Mouse (Mus musculus): ENCODE measurements at regions not wholly inside any gene's neighbourhood (a gene's known extent, or its start where the extent isn't known, plus 50 kb on each side); places are given as distances from the start of the nearest gene placed in this dataset.

DNA sequence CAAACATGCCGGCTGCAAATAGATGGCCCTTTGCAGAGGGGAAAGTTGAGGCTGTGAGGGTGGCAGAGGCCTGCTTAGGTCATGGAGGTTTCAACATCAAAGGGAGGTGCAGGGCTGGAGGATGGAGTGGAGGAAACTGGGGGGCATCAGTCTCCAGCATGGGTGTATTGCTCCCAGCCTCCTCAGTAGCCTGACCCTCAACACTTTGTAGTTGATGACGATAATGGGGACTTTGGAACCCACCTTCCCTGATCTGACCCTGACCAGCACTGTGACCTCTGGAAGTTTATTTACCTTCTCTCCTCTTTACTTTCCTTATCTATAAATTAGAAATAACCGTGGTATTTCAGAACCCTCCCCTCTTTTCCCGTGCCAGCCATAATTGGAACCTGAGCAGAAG is 56.2 kb downstream of the Gm26897 start:
- DNase-seq (ENCODE audit: low read depth, low spot score), result no peak

DNA sequence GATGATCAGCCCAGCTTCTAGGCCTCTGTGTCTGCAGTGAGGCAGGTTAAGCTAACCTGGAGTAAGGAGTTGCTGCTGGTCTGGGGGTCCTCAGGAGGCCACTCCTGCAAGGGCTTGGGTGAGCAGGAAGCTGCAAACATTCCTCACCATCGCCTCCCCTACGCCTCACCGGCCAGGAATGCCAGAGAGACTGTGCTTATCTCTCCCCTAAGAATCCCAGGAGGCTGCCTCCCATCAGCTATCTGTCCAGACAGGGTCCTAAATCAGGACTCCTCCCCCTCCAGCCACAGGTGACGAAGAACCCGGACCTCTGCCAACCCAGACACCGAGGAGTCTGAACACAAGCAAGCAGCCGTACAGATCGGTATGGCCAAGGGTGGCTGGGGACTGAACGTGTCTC is 56.8 kb downstream of the Gm26897 start:
- peak; percentile 74 for DNase-seq (ENCODE audit: low read depth, low spot score)

DNA sequence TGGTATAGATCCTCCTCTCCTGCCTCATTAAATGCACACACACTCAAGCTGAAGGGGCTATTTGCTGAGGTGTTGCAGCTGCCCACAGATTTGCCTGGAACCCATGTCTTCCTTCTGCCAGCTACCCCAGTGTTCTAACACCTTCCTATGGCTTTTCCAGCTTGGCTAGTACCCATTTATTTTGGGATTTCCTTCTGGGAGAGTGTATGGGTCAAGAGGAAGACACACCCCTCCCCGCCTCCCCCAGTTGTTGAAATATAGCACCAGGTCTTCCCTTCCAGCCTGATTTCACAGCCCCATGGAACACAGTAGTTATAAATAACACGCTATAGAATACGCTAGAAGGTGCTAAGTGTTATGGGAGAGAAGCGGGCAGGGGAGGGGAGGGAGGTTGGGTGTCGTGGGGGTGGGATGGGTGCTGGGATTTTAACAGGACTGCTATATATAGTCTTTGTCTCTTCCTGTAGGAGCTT is 57.4 kb downstream of the Gm26897 start:
- peak; percentile 29 for DNase-seq (ENCODE audit: low read depth, low spot score)

DNA sequence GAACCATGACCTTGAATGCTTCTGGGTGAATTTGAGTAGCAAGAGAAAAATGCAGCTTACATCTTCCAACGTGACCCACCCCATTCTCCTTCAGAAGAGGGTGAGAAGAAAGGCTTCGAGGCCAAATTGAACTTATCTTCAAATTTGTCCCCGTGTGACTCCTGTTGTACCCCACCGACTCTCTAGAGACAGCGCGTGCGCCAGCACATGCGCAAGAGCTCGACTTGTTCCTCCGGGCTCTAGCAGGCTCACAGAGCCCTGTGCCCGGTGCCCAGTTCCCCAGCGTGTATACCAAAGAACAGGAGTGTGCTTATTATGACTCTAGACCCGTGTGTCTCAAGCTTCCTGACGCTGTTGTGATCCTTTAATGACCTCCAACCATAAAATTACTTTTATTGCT is 59.0 kb downstream of the Gm26897 start:
- no peak for DNase-seq (ENCODE audit: low read depth, low spot score)

DNA sequence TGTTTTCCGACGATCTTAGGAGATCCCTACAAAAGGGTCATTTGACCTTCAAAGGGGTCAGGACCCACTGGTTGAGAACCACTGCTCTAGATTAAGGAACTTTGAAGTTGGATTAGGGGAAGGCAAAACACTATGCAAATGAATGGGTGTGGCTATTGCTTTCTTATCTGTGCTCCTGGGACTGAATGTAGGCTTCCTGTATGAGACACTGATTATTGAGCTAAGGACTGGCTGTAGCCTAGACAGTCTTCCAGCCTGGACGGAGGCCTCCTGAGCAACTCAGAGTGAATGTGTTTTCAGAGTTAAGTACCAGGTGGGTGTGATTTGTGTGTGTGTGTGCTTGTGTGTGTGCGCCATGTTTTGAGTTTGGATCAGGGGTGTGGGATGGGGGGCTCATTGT is 59.5 kb downstream of the Gm26897 start:
- DNase-seq (ENCODE audit: low read depth, low spot score), result no peak

DNA sequence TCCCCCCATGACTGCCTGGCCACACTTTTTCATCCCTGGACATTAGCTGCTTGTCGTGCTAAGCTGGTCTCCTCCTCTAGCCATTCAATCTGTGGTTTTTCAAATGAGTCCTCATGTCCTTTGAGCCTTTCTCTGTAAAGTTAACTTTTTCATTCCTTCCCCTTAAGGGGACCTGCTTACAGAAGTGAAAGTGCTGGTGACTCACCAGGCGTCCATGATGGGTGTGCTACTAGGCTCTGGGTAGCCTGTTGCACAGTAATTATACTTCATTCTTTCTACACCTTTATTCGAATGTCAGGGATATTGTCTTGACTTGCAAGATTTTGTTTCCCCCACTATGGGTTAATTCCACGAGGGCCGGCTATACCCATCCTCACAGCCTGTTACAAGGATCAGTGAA is 63.2 kb downstream of the Gm26897 start:
- DNase-seq (ENCODE audit: low read depth, low spot score), result peak; percentile 53

DNA sequence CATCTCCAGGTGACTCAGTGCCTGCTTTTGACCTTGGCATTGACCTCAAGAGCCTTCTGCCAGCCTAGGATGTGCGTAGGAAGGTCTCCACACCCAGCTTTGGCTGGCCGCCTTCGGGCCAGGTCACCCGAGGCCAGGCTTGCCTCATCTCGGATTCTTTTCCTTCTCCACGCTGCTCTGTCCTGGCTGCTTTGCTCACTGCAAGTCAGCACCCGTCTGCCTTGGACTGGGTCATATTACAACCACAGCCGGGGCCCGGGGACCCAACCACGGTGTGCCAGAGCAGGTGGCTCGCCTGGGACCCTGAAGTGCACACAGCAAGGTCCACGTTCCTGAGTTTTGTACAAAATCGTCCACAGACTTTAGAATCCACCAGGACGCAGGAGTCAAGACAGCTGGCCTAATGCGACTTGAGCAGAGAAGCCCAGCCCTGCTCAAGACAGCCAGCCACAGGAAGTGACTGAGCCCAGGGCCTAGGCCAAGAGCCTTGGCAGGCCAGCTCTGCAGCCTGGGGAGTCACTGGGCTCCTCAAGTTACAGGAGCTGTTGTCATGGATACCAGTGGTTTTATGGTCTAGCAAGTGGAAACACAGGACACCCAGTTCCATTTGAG is 66.1 kb downstream of the Gm26897 start:
- peak; percentile 98 for DNase-seq (ENCODE audit: low read depth, low spot score)

DNA sequence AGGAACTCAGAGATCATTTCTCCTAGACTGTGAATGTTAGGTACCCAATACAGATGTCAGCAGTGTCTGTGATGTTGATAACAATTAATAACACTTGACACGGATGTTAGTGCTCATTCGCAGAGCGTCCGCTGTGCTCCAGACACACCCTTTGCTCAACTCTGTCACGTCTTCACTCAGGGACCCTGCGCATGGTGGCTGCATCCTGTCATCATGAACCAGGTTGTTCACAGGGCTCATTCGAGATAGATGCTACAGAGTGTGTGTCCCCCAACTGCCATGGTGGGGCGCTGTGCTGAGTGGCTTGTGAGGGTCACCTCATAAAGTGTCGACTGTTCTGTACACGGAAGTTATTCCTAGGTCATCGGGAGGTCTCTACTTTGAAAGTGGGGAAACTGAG is 66.8 kb downstream of the Gm26897 start:
- no peak for DNase-seq (ENCODE audit: low read depth, low spot score)

DNA sequence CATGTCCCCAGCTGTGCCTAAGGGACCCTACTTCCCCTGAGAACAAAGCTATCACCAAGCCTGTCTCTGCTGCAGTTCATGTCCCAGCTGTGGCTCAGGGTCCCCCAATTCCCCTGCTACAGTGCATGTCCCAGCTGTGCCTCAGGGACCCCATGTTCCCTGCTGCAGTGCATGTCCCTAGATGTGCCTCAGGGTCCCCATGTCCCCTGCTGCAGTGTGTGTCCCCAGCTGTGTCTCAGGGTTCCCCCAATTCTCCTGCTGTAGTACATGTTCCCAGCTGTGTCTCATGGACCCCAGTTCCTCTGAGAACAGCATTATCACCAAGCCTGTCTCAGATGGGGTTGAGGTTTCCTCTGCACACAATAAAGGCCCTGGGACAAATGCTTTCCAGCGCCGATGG is 67.3 kb downstream of the Gm26897 start:
- no peak for DNase-seq (ENCODE audit: low read depth, low spot score)

DNA sequence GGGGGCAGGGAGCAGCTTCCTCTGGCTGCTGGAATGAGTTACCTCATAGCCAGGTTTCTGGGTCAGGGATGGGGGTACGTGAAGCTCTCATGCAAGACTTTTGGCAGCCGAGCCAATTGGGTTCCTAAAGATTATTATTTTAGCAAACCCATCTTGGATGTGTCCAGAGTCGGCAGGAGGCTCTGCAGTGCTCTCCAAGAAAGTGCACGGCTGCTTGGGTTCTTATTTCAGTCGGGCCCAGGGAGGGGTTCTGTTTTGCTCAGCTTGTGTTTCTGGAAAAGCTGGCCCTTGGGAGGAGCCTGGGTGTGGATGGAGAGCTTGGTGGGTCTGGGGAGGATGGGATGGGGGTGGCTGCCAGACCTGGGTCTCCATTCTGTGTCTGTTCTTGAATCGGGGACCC is 70.8 kb downstream of the Gm26897 start:
- DNase-seq (ENCODE audit: low read depth, low spot score), result peak; percentile 59

DNA sequence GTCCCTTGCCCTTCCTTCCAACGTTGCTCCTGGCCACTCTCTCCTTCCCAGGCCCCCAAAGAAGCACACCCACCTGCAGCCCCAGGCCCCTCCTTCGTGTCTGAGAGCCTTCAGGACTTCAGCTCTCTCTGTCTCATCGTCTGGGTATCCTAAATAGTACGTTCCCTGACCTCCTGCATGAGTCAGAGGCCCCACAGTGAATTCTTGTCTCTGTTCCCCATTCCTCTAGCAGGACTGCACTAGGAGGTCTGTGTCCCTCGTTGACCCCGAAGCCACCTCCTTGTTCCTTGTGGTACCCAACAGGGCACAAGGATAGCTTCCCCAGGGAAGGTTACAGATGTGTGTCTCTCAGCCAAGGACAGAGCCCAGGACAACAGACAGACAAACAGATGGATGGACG is 71.4 kb downstream of the Gm26897 start:
- peak; percentile 92 for DNase-seq (ENCODE audit: low read depth, low spot score)

DNA sequence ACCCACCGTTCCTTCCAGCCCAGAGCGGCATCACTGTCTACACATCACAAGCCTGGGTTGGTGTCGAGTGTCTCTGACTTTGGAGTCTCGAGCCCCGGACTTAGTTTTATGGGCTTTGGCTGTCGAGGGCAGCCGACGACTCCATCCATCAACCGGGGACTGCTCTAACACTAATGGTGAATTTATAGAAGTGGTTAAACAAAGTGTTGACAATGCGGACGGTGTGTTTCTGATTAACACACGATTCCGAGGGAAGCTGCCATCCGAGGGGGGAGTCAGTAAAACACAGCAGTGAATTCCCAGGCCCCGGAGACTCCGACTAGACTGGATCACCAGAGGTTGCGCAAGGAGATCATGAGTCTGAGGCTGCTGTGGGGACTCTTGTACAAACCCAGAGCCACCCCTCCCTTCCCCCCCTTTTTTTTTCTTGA is 72.1 kb downstream of the Gm26897 start:
- peak; percentile 96 for DNase-seq (ENCODE audit: low read depth, low spot score)

DNA sequence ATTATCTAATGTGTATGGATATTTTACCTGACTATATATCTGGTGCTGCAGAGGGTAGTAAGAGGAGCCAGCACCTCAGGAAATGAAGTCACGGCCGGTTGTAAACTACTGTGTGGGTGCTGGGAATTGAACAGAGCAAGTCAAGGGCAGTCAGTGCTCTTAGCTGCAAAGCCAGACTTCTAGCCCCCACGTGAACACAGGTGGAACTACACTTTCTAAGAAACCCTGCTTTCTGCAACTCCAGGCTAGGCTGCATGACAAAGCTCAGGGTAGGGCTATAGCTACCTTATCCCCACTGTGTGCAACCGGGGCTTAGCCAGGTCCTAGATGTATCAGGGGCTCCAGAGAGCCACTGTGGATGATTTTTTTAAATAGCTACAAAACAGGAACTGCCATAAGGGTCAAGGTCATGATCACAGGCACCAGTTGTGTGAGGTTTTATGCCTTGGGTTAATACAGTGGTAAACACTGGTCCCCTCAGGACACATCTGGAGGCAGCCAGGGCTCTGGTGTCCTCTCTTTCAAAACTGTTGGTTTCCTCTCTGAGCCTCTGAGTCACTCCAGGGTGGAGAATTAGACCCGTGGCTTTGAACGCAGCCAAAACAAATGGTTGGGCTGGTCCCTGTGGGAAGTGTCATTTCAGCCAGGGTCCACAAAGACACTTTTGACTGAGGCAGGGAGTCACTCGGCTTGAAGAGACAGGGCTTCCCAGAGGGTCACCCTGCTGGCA is 76.5 kb downstream of the Gm26897 start:
- peak; percentile 90 for DNase-seq (ENCODE audit: low read depth, low spot score)

DNA sequence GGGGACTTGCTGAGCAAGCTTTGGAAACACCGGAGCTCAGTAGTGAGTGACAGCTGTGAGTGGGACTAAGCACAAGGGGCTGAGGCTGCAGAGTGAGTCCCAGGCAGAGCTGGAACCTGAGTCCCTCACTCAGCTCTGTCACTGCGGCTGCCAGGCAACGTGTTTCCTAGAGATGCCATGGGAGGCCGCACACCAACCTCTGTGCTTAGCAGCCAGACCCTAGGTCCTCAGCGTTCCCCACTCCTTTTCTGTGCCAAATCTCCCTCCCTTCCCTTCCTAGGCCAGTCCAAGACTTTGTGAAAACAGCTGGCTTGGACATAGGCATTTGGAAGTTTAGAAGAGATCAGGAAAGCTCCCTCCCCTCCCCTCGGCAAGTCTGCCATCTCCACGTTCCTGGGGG is 78.9 kb downstream of the Gm26897 start:
- no peak for DNase-seq (ENCODE audit: low read depth, low spot score)

DNA sequence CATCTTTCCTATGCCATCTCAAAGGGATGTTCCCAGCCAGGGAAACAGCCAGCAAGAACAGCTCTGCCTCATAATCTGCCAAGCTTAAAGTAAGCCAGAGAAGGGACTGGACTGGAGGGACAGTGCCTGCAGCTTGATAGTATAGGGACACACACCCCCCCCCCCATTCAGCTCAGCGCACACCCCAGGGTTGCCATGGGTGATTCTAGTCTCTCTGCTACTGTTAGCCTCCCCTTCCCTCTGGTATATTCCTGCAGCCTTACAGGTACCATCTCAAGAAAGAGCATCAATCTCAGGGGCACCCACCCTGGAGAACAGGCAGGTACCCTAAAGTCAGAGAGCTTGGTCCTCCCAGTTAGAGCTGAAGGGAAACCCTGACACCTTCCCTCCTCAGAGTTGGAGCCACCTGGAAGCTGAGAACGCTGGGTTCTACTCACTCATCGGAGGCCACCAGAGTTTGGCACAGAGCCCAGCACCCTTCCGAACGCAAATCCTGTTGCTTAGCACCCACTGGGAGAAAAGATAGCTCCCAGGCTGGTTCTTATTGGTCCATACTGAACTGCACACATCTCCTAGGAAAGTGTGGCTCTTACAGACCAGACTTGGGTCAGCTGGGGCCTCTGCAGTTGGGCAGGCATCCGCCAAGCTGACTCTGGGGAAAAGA is 79.5 kb downstream of the Gm26897 start:
- no peak for DNase-seq (ENCODE audit: low read depth, low spot score)

DNA sequence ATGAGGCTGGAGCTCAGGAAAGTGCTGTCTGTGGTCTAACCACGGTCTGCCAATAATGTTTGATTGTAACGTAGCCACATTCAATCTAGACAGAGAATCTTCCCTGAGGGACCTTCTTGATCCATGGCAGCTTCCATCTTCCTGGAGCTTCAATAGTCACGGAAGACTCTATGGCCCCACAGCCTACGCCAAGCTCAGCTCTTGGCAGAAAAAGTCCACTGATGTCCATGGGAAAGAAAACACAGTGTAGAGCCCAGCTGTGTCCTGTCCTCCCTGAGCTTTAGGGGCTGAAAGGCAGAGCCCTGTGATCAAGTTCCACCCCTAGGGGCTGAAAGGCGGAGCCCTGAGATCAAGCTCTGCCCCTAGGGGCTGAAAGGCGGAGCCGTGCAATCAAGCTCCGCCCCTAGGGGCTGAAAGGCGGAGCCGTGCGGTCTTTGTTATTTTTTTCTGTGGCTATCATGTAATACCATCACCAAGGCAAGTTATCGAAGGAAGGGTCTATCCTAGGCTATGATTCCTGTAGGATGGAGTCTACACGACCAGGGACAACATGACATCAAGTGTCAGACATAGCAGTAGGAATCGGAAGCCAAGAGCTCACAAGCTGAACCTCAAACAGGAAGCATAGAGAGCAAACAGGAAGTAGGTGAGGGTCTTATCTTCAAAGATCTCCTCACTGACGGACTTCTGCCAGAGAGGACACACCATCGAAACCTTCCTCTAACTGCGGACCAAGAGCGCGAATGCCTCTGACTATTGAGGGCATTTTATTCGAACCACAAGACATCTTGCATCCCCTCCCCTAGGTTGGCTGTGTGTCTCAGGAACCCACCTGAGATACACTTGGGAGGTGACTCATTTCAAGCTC is 81.4 kb downstream of the Gm26897 start:
- DNase-seq (ENCODE audit: low read depth, low spot score), result no peak

DNA sequence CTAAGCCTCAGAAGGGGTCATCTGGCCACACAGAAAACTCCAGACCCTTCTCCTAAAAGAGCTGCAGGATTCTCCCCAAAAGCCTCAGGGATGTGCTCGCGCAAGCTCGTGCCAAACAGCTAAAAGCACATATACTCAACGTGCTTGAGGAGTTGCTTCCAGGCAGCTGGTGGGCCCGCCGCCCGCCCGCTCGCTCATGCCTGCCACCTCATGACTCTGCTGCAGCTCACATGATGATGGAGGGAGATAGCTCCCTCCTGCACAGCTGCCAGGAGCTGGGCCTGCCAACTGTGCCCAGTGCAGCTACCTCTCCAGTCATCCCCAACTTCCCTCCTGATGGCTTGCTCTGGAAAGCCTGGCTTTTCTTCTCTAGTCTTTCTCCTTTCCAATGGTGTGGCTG is 87.2 kb downstream of the Gm26897 start:
- no peak for DNase-seq (ENCODE audit: low read depth, low spot score)

DNA sequence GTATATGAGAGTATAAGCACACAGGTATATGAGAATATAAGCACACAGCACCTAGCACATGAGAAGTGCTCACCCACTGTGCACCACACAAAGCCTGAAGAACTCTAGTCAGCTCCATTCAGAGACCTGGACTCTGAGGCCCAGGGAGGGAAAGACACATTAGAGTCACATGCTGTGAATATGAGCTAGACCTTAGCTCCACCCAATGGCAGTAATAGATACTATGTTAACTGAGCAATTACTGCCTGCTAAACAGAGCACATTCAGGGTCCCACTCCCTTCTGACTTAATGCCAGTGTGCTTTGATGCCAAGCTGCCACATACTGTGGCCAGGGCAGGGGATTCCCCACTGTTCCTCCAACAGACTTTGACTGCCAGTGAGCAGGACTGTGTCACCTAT is 89.2 kb downstream of the Gm26897 start:
- peak; percentile 32 for DNase-seq (ENCODE audit: low read depth, low spot score)

DNA sequence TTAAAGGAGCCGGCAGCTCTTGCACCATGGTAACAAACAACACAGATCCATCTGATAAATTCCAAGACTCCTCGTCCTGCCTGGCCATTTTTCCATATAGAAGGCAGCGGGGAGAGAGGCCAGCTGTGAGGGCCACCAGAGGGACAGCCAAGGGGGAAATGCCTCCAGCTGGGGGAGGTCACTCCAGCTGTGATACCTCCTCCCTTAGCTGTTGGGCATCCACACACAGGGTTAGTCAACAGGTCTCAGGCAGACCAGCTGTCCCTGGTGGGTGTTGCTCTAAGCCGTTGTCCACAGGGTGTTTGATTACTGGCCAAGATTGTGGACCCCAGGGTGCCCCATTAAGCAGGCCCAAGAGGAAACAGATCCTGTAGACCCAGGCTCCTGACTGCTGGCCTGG is 89.7 kb downstream of the Gm26897 start:
- no peak for DNase-seq (ENCODE audit: low read depth, low spot score)

DNA sequence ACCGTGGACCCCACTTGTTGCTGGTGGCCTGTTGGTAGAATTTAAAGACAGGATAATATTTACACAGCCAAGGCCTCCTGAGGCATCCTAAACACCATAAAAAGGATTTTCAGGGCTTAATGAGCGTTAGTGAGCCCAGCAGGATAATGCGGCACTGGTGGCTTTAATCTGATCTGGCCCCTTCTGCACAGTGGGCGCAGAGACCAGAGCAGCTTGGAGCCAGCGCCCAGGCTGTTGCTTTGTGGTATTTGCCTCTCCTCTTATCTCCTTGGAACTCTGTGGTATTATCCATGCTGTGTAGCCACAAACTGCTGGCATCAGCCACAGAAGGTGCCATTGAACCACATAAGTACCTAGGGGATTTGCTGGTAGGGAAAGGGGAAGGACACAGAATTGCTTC is 90.1 kb downstream of the Gm26897 start:
- no peak for DNase-seq (ENCODE audit: low read depth, low spot score)

DNA sequence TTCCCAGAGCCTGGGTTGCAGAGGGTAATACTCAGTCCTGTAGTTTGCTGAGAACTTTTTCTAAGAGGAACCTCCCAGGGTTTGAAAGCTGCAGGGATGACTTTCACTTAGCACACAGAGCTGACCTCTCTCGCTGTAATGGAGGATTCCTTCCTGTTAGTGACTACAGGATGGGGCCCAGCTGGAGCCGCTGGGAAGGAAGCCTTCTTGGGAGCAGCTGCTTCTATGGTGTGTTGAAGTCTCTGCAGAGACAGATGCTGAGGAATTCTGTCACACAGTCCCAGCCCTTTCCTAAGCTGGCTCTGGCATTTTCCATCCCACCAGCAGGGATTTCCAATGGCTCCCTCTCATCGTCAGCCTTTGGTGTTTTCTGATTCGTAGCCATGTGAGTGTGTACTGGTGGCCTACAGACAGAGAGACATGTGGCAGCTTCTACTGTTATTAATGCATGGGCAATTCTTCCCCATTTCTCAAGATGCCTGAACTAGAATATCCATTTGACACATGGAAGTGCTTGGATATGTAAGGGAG is 90.9 kb downstream of the Gm26897 start:
- no peak for DNase-seq (ENCODE audit: low read depth, low spot score)

DNA sequence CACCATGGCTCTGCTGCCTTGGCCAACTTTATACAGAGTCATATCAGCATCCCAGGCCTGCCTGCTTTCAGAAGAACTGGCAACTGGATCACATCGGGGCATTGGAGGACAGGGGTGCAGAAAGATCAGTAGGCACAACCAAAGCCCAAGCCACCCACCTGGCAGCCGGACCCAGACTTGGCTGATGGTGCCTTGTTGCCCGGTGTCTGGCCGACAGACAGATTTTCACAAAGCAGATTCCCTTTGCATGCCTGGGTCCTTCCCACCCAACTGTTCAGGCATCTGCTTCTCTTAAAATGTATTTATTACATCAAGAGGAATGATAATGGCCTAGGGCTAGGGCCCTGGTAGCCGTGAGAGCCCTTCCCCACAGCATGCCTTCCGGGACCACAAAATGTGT is 96.2 kb downstream of the Gm26897 start:
- DNase-seq (ENCODE audit: low read depth, low spot score), result no peak

Data from 3T3-L1 (cell line).